Mouse (Mus musculus) natural killer cell, adult 2 months (primary cell): ENCODE measurements around the gene Arid1b.
A peak's percentile ranks its signal among the peaks of the same experiment; 100 is the strongest.

Experiments
- DNase-seq, 2 experiments: peaks; one replicate each; pipeline ENCODE4 v3.0.0; 2022; ENCODE audit warnings: low spot score in 2 of 2

The Arid1b gene

GRCm38 (mm10) chr17:5244526-5244925 lies 250.4 kb downstream of the Arid1b start:
- DNase-seq: no peak

GRCm38 (mm10) chr17:5246688-5247087 lies 252.6 kb downstream of the Arid1b start:
- DNase-seq: no peak

- no peak for DNase-seq
Measured at GRCm38 (mm10) chr17:5247247-5247646, 253.1 kb downstream of the Arid1b start.

GRCm38 (mm10) chr17:5247737-5248136 lies 253.6 kb downstream of the Arid1b start:
- DNase-seq: peak in 1 of 2 experiments; percentile 28

- peak; percentile 24 to 45 for DNase-seq
Measured at GRCm38 (mm10) chr17:5248957-5249656, 255.0 kb downstream of the Arid1b start.

GRCm38 (mm10) chr17:5249681-5250180 lies 255.6 kb downstream of the Arid1b start:
- no peak for DNase-seq

- DNase-seq: peak; percentile 44 to 67
Measured at GRCm38 (mm10) chr17:5252436-5252835, 258.3 kb downstream of the Arid1b start.

GRCm38 (mm10) chr17:5254717-5255617 lies 260.8 kb downstream of the Arid1b start:
- no peak for DNase-seq

GRCm38 (mm10) chr17:5255618-5255933 lies 261.4 kb downstream of the Arid1b start:
- no peak for DNase-seq

GRCm38 (mm10) chr17:5258978-5259377 lies 264.8 kb downstream of the Arid1b start:
- DNase-seq: no peak

- no peak for DNase-seq
Measured at GRCm38 (mm10) chr17:5261131-5261651, 267.1 kb downstream of the Arid1b start.

GRCm38 (mm10) chr17:5261874-5262605 lies 267.9 kb downstream of the Arid1b start:
- DNase-seq: no peak

GRCm38 (mm10) chr17:5262788-5263187 lies 268.7 kb downstream of the Arid1b start:
- no peak for DNase-seq

GRCm38 (mm10) chr17:5264783-5265182 lies 270.7 kb downstream of the Arid1b start:
- DNase-seq: no peak

GRCm38 (mm10) chr17:5265615-5266014 lies 271.5 kb downstream of the Arid1b start:
- no peak for DNase-seq

- DNase-seq: no peak
Measured at GRCm38 (mm10) chr17:5267747-5268146, 273.6 kb downstream of the Arid1b start.

GRCm38 (mm10) chr17:5269302-5269701 lies 275.2 kb downstream of the Arid1b start:
- no peak for DNase-seq

GRCm38 (mm10) chr17:5269774-5270173 lies 275.6 kb downstream of the Arid1b start:
- no peak for DNase-seq

GRCm38 (mm10) chr17:5270823-5271222 lies 276.7 kb downstream of the Arid1b start:
- no peak for DNase-seq

- DNase-seq: no peak
Measured at GRCm38 (mm10) chr17:5273118-5273517, 279.0 kb downstream of the Arid1b start.

- DNase-seq: no peak
Measured at GRCm38 (mm10) chr17:5273685-5274084, 279.6 kb downstream of the Arid1b start.

GRCm38 (mm10) chr17:5274429-5274828 lies 280.3 kb downstream of the Arid1b start:
- no peak for DNase-seq
